Mouse (Mus musculus) liver, embryonic 14.5 days (tissue): ENCODE results near the gene Zfp710.

ENCODE experiments used
- CTCF ChIP-seq: IDR thresholded peaks from 2 replicates; pipeline ENCODE4 v1.5.1; 2016; ENCODE audit warnings: antibody characterized with exemption, low read depth, control low read depth
- EP300 ChIP-seq: IDR thresholded peaks from 2 replicates; pipeline ENCODE4 v1.6.1; 2016; ENCODE audit warnings: antibody characterized with exemption, low read depth

DNA sequence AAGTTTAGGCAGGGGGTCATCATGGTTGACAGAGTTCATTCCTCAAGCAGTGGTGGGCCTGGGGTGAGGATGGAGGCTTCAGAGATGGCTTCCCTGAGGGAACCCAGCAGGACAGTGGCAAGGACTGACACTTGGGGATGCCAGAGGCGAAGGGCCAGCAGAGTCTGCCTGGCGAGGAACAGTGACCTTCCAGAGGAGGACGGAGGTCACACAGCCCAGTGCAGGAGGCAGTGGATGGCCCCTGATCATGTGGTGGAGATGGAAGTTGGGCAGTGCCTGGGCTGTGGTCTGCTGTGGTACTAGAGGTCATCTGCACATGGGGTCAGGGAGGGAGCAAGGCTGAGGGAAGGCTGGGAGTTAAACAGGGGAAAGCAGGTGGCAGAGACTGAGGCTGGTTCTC lies 40.6 kb downstream of the Zfp710 start:
- no peak for TF ChIP-seq CTCF
- TF ChIP-seq EP300 = no peak
